Mouse (Mus musculus) bone marrow macrophage, adult 2 months (primary cell): ENCODE data around the gene Fam49a.

Experiments used
- CTCF ChIP-seq: IDR thresholded peaks from 2 replicates; pipeline ENCODE4 v1.5.1; 2012; ENCODE audit warnings: low read depth, mild to moderate bottlenecking, low read length, moderate library complexity
- POLR2A ChIP-seq: IDR thresholded peaks from 2 replicates; pipeline ENCODE4 v1.6.1; 2012; ENCODE audit warnings: mild to moderate bottlenecking, low read depth, low read length, borderline replicate concordance

GRCm38 (mm10) chr12:12253526-12253925, 8.4 kb upstream of the Fam49a start:
- TF ChIP-seq POLR2A, result no peak
- no peak for TF ChIP-seq CTCF
